Mouse (Mus musculus): ENCODE results near the gene Paqr5. TPM values are rescaled to one million over a fixed set of nuclear protein-coding genes. Genes with fewer than 3 reads are reported as not detected.
A peak's percentile ranks its signal among the peaks of the same experiment; 100 is the strongest.

The Paqr5 gene
- polyA plus RNA-seq, 1 experiment: 3.3 TPM

DNA sequence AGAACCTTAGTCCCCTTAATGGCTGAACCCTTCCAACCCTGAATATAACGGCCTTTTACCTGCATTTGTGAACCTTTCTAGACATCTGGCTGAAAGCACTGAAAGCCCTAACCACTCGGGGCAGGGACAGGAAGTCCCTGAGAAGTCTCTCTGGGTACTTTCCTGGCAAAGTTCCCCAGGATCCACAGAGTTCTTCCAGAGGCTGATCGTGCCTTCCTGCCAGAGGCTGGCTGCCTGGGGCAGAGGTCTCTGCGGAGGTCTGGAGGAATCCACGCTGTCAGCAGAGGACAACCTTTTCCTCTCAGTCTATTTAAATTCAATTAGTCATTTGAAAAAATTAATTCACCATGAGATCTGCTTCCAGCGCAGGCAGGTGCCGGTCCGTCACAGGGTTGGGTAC is 22.5 kb upstream of the Paqr5 start:
- WGBS: 80% methylated on average over 8 of the region's 8 CpGs
- H3K27ac ChIP-seq (ENCODE audit: insufficient read depth, low read depth, low read length): no peak overlapping the region
- no peak overlapping the region for H3K4me3 ChIP-seq (ENCODE audit: low read depth, low read length)
- H3K36me3 ChIP-seq (ENCODE audit: control insufficient read depth, insufficient read depth, low read length): no peaks in the 10 kb centered on the region
- no peak for TF ChIP-seq POLR2A (IDR thresholded peaks at IDR 0.05; ENCODE audit: low read depth, low read length)
- TF ChIP-seq CTCF (IDR thresholded peaks at IDR 0.05; ENCODE audit: extremely low read depth, insufficient read length, insufficient replicate concordance, low read depth, low read length): no peak
- no peaks in the 10 kb centered on the region for H3K4me1 ChIP-seq (ENCODE audit: control insufficient read depth, insufficient read depth, insufficient read length, low read length)
- no peaks in the 10 kb centered on the region for H3K27me3 ChIP-seq (ENCODE audit: control insufficient read depth, insufficient read depth, low read length)

DNA sequence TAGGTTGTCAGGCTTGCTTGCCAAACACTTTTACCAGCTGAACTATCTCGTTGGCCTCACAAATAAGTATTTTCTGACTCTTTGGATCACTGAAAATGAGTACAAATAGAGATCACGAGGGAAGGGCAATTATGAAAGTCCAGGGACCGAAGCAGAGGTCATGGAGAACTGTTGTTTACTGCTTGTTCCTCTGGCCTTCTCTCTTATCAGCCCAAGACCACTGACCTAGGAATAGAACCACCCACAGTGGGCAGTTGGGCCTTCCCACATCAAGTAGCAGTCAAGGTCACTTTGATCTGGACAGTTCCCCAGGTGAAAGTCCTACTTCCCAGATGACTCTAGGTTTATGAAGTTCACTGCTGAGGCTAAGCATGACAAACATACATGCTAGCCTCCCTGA is 15.5 kb upstream of the Paqr5 start:
- Histone ChIP-seq H3K27ac (ENCODE audit: insufficient read depth, low read depth, low read length) (no peak overlapping the region), H3K36me3 (ENCODE audit: control insufficient read depth, insufficient read depth, low read length) (no peaks in the 10 kb centered on the region), H3K4me1 (ENCODE audit: control insufficient read depth, insufficient read depth, insufficient read length, low read length) (no peaks in the 10 kb centered on the region), H3K4me3 (ENCODE audit: low read depth, low read length) (no peak overlapping the region), H3K27me3 (ENCODE audit: control insufficient read depth, insufficient read depth, low read length) (no peaks in the 10 kb centered on the region)
- whole genome bisulfite sequencing: 87% methylated on average over 3 of the region's 3 CpGs
- TF ChIP-seq CTCF (IDR thresholded peaks at IDR 0.05; ENCODE audit: extremely low read depth, insufficient read length, insufficient replicate concordance, low read depth, low read length) (no peak), POLR2A (IDR thresholded peaks at IDR 0.05; ENCODE audit: low read depth, low read length) (no peak)

DNA sequence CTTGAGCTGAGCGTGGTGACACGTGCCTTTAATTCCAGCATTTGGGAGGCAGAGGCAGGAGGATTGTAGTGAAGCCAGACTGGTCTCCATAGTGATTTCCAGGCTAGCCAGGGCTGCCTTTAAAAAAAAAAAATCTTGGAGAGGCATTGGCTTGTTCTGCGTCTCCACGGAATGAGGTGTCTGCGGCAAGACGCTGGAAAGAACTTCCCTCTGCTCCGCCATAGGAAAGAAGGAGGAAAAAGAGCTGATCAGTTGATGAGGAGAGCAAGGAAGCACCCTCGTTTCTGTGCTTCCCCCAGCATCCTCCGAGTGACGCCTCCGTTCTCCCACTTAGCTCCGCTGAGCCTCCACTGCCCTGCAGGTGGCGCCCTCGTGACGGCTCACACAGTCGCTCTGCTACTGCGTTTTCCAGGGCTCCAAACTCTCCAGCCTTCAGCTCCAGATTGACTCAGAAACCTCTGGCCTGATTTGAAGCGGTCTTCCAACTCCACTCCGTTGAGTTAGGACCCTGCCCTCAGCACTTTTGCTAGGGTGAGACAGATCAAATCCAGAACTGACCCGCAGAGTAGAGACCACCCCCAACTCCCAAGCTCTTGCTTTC is 13.5 kb upstream of the Paqr5 start:
- 10% methylated on average over 20 of the region's 20 CpGs for WGBS
- no peak overlapping the region for H3K27ac ChIP-seq (ENCODE audit: insufficient read depth, low read depth, low read length)
- no peaks in the 10 kb centered on the region for H3K4me1 ChIP-seq (ENCODE audit: control insufficient read depth, insufficient read depth, insufficient read length, low read length)
- H3K27me3 ChIP-seq (ENCODE audit: control insufficient read depth, insufficient read depth, low read length): no peaks in the 10 kb centered on the region
- no peak overlapping the region for H3K4me3 ChIP-seq (ENCODE audit: low read depth, low read length)
- TF ChIP-seq POLR2A (IDR thresholded peaks at IDR 0.05; ENCODE audit: low read depth, low read length) (no peak), CTCF (IDR thresholded peaks at IDR 0.05; ENCODE audit: extremely low read depth, insufficient read length, insufficient replicate concordance, low read depth, low read length) (peak; percentile 95)
- no peaks in the 10 kb centered on the region for H3K36me3 ChIP-seq (ENCODE audit: control insufficient read depth, insufficient read depth, low read length)

- H3K4me1 ChIP-seq (ENCODE audit: control insufficient read depth, insufficient read depth, insufficient read length, low read length): no peaks in the 10 kb centered on the region
- H3K4me3 ChIP-seq (ENCODE audit: low read depth, low read length): no peak overlapping the region
- 97% methylated on average over 1 of the region's 1 CpGs for WGBS
- TF ChIP-seq POLR2A (IDR thresholded peaks at IDR 0.05; ENCODE audit: low read depth, low read length): no peak
- TF ChIP-seq CTCF (IDR thresholded peaks at IDR 0.05; ENCODE audit: extremely low read depth, insufficient read length, insufficient replicate concordance, low read depth, low read length): no peak
- no peaks in the 10 kb centered on the region for H3K36me3 ChIP-seq (ENCODE audit: control insufficient read depth, insufficient read depth, low read length)
- no peak overlapping the region for H3K27ac ChIP-seq (ENCODE audit: insufficient read depth, low read depth, low read length)
- H3K27me3 ChIP-seq (ENCODE audit: control insufficient read depth, insufficient read depth, low read length): no peaks in the 10 kb centered on the region
Measured at GRCm38 (mm10) chr9:62035806-62036205, 9.2 kb upstream of the Paqr5 start.

DNA sequence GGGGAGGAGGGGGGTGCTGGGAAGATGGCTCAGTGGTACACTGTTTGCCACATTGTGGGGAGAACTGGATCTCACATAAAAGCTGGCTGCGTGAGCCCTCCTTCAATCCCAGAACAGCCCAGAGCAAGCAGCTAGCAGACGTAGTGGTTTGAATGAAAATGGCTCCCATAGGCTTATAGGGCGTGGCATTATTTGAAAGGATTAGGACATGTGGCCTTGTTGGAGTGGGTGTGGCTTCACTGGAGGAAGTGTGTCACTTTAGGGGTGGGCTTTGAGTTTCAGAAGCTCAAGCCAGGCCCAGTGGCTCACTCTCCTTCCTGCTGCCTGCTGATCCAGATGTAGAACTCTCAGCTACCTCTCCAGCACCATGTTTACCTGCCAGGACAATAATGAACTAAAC is 5.5 kb upstream of the Paqr5 start:
- Histone ChIP-seq H3K27me3 (ENCODE audit: control insufficient read depth, insufficient read depth, low read length) (no peaks in the 10 kb centered on the region), H3K4me3 (ENCODE audit: low read depth, low read length) (no peak overlapping the region), H3K4me1 (ENCODE audit: control insufficient read depth, insufficient read depth, insufficient read length, low read length) (peaks cover 1% of the 10 kb centered on the region; the same call in 1 of the 2 replicates), H3K27ac (ENCODE audit: insufficient read depth, low read depth, low read length) (no peak overlapping the region), H3K36me3 (ENCODE audit: control insufficient read depth, insufficient read depth, low read length) (no peaks in the 10 kb centered on the region)
- TF ChIP-seq CTCF (IDR thresholded peaks at IDR 0.05; ENCODE audit: extremely low read depth, insufficient read length, insufficient replicate concordance, low read depth, low read length) (no peak), POLR2A (IDR thresholded peaks at IDR 0.05; ENCODE audit: low read depth, low read length) (no peak)
- WGBS: 100% methylated on average over 3 of the region's 3 CpGs

GRCm38 (mm10) chr9:62028072-62028471 is 1.4 kb upstream of the Paqr5 start:
- WGBS: 79% methylated on average over 3 of the region's 3 CpGs
- Histone ChIP-seq H3K4me3 (ENCODE audit: low read depth, low read length) (no peak overlapping the region), H3K27ac (ENCODE audit: insufficient read depth, low read depth, low read length) (no peak overlapping the region), H3K4me1 (ENCODE audit: control insufficient read depth, insufficient read depth, insufficient read length, low read length) (peaks cover 13% of the 10 kb centered on the region), H3K27me3 (ENCODE audit: control insufficient read depth, insufficient read depth, low read length) (no peaks in the 10 kb centered on the region), H3K36me3 (ENCODE audit: control insufficient read depth, insufficient read depth, low read length) (no peaks in the 10 kb centered on the region)
- TF ChIP-seq POLR2A (IDR thresholded peaks at IDR 0.05; ENCODE audit: low read depth, low read length): no peak
- no peak for TF ChIP-seq CTCF (IDR thresholded peaks at IDR 0.05; ENCODE audit: extremely low read depth, insufficient read length, insufficient replicate concordance, low read depth, low read length)

DNA sequence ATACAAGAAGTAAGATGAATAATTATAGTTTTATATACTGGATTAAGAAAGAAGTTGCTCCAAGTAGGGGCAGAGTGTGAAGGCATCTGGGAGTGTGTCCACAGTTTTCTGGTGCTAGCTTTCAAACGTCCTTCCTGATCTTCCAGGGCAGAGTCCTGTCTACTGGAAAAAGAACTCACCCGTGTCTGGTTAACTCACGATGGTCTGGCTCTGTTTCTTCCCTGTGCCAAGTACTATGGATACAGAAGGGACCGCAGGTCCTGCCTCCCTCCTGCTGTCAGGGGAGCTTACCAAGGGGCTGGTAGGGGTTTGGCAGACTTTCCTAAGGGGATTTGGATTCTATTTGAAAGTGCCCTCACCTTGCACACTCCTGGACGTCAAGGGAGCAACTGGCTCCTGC is 1.6 kb downstream of the Paqr5 start:
- H3K27ac ChIP-seq (ENCODE audit: insufficient read depth, low read depth, low read length): no peak overlapping the region
- H3K4me1 ChIP-seq (ENCODE audit: control insufficient read depth, insufficient read depth, insufficient read length, low read length): peaks cover 15% of the 10 kb centered on the region
- H3K36me3 ChIP-seq (ENCODE audit: control insufficient read depth, insufficient read depth, low read length): no peaks in the 10 kb centered on the region
- WGBS: 33% methylated on average over 5 of the region's 5 CpGs
- TF ChIP-seq CTCF (IDR thresholded peaks at IDR 0.05; ENCODE audit: extremely low read depth, insufficient read length, insufficient replicate concordance, low read depth, low read length): no peak
- no peak for TF ChIP-seq POLR2A (IDR thresholded peaks at IDR 0.05; ENCODE audit: low read depth, low read length)
- H3K4me3 ChIP-seq (ENCODE audit: low read depth, low read length): no peak overlapping the region
- H3K27me3 ChIP-seq (ENCODE audit: control insufficient read depth, insufficient read depth, low read length): no peaks in the 10 kb centered on the region
